Mouse (Mus musculus): ENCODE measurements around the gene Cdc37l1.
"Not testable (repeated sequence)": the region's sequence is repeated elsewhere in the genome, so short reads cannot be mapped to it uniquely, and the experiment has no call there.

Gene Cdc37l1

GRCm38 (mm10) chr19:28990194-28990589, at the start of gene Cdc37l1:
Gene Cdc37l1 (plus strand): TSS chr19:28990352.
- DNase-seq (ENCODE audit: low read depth): peak; percentile 90

- no peak for DNase-seq (ENCODE audit: low read depth)
Measured at GRCm38 (mm10) chr19:28941271-28941670, 48.9 kb upstream of the Cdc37l1 start.

- no peak for DNase-seq (ENCODE audit: low read depth)
Measured at GRCm38 (mm10) chr19:28946782-28947181, 43.4 kb upstream of the Cdc37l1 start.

GRCm38 (mm10) chr19:28947311-28947710, 42.8 kb upstream of the Cdc37l1 start:
- no peak for DNase-seq (ENCODE audit: low read depth)

GRCm38 (mm10) chr19:28951251-28951650, 38.9 kb upstream of the Cdc37l1 start:
- no peak for DNase-seq (ENCODE audit: low read depth)

- DNase-seq (ENCODE audit: low read depth): no peak
Measured at GRCm38 (mm10) chr19:28963113-28963512, 27.0 kb upstream of the Cdc37l1 start.

GRCm38 (mm10) chr19:28963513-28963841, 26.7 kb upstream of the Cdc37l1 start:
- no peak for DNase-seq (ENCODE audit: low read depth)

GRCm38 (mm10) chr19:28963842-28964551, 26.2 kb upstream of the Cdc37l1 start, which contains the start of gene Plpp6:
Gene Plpp6 (plus strand): TSS chr19:28963953.
- peak; percentile 46 for DNase-seq (ENCODE audit: low read depth)

- no peak for DNase-seq (ENCODE audit: low read depth)
Measured at GRCm38 (mm10) chr19:28964552-28964903, 25.6 kb upstream of the Cdc37l1 start.

GRCm38 (mm10) chr19:28967652-28968051, 22.5 kb upstream of the Cdc37l1 start, which contains the start of gene 4430402I18Rik:
Gene 4430402I18Rik (minus strand): TSS chr19:28967800.
- DNase-seq (ENCODE audit: low read depth): no peak

GRCm38 (mm10) chr19:28968178-28968577, 22.0 kb upstream of the Cdc37l1 start:
- no peak for DNase-seq (ENCODE audit: low read depth)

- no peak for DNase-seq (ENCODE audit: low read depth)
Measured at GRCm38 (mm10) chr19:28969231-28969630, 20.9 kb upstream of the Cdc37l1 start.

GRCm38 (mm10) chr19:28970251-28970650, 19.9 kb upstream of the Cdc37l1 start:
- DNase-seq (ENCODE audit: low read depth): no peak

- DNase-seq (ENCODE audit: low read depth): no peak
Measured at GRCm38 (mm10) chr19:28974862-28975611, 15.1 kb upstream of the Cdc37l1 start.

- no peak for DNase-seq (ENCODE audit: low read depth)
Measured at GRCm38 (mm10) chr19:28982617-28983016, 7.5 kb upstream of the Cdc37l1 start.

GRCm38 (mm10) chr19:28989515-28989914, 637 bp upstream of the Cdc37l1 start:
- DNase-seq (ENCODE audit: low read depth): no peak

GRCm38 (mm10) chr19:28990590-28991221, 554 bp downstream of the Cdc37l1 start:
- DNase-seq (ENCODE audit: low read depth): peak; percentile 48

GRCm38 (mm10) chr19:28991391-28991790, 1.2 kb downstream of the Cdc37l1 start:
- no peak for DNase-seq (ENCODE audit: low read depth)

- DNase-seq (ENCODE audit: low read depth): no peak
Measured at GRCm38 (mm10) chr19:28994870-28995269, 4.7 kb downstream of the Cdc37l1 start.

GRCm38 (mm10) chr19:28995366-28995765, 5.2 kb downstream of the Cdc37l1 start:
- DNase-seq (ENCODE audit: low read depth): no peak

GRCm38 (mm10) chr19:28997976-28998630, 8.0 kb downstream of the Cdc37l1 start:
- no peak for DNase-seq (ENCODE audit: low read depth)

GRCm38 (mm10) chr19:29000321-29000720, 10.2 kb downstream of the Cdc37l1 start:
- not testable (repeated sequence) for DNase-seq (ENCODE audit: low read depth)
